Mouse (Mus musculus) gastrocnemius, adult 18-20 months (tissue): ENCODE measurements at regions not wholly inside any gene's neighbourhood (a gene's known extent, or its start where the extent isn't known, plus 50 kb on each side); places are given as distances from the start of the nearest gene placed in this dataset.

ENCODE experiments used
- DNase-seq: peaks from one replicate; pipeline ENCODE4 v3.0.0; 2021; ENCODE audit warnings: low spot score

- no peak for DNase-seq
Observed at GRCm38 (mm10) chr12:28181265-28181664, 370.9 kb downstream of the Dcdc2c start.

DNA sequence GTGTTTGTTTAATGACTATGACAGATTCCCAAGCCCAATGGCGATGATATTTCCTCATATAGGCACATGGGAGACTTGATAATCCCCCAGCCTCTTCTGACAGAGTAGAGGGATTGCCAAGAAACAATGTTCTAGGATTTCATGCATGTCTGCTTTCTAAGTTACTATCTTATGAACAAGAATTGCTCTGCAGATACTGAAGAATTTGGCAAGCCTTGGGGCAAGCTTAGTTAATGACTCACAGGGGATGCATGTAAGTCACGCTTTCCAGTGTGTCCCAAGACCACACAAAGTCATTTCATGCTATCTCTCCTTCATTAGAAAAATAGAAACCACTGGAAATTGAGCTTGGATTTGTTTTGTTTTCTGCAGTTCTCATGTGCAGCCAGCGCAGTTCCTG is 376.2 kb downstream of the Dcdc2c start:
- no peak for DNase-seq

GRCm38 (mm10) chr12:28174078-28174477 is 378.1 kb downstream of the Dcdc2c start:
- no peak for DNase-seq

- DNase-seq = no peak
Observed at GRCm38 (mm10) chr12:28158786-28159185, 393.4 kb downstream of the Dcdc2c start.

GRCm38 (mm10) chr12:28150759-28151158 is 401.4 kb downstream of the Dcdc2c start:
- DNase-seq = no peak

DNA sequence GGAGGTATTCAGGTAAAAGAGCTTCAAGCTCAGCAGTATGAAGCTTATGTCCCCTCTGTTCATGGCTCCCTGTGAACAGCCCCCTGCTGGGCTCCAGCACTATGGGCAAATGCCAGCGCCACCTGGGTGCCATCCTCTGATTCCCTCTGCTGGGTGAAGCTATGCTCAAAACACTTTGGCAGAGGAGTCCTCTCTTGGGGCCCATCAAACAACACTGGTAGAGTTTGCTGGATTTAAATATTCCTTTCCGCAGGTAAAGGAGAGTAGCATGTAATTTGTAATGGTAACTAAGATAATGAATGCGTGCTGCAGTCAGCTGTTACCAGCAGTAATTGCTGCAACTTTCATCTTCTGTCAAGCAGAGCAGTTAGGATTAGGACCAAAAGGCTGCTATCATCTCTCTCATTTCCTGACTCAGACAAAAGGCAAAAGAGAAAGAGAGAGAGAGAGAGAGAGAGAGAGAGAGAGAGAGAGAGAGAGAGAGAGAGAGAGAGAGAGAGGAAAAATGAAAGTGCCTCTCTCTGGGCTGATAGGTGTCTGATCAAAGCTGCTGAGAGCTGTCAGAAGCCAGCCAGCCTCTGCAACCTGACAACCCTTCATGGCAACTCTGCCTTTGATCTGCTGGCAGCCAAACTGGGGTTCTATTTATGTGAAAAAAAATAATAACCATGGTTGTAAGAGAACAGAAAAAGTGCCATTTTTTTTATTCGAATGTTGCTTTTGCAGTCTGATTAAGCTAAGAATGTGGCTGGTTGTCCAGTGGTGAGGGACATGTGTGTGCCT is 416.2 kb downstream of the Dcdc2c start:
- no peak for DNase-seq

DNA sequence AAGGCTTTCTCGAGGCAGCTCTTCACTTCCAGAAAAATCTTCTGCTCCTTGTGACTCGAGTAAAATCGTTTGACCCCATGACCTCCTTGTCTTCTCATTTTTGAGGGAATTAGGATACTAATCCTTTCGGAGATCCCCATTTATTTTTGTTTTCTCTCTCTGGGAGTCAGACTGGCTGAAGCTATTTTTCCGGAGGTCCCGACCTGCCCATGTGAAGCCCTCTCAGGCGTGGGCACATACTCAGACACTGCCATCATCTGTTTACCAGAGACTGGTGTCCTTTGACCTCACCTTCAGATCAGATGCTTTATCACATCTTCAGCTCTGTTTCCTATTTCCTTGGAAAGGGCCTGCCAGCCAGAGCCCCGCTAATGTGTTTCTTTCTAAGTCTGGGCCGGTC is 429.4 kb downstream of the Dcdc2c start:
- DNase-seq = no peak

GRCm38 (mm10) chr12:28120106-28120505 is 432.1 kb downstream of the Dcdc2c start:
- no peak for DNase-seq

- no peak for DNase-seq
Observed at GRCm38 (mm10) chr12:28090673-28091072, 461.5 kb downstream of the Dcdc2c start.

- no peak for DNase-seq
Observed at GRCm38 (mm10) chr12:28085460-28085859, 466.7 kb downstream of the Dcdc2c start.

- no peak for DNase-seq
Observed at GRCm38 (mm10) chr12:28076606-28077005, 475.6 kb downstream of the Dcdc2c start.

DNA sequence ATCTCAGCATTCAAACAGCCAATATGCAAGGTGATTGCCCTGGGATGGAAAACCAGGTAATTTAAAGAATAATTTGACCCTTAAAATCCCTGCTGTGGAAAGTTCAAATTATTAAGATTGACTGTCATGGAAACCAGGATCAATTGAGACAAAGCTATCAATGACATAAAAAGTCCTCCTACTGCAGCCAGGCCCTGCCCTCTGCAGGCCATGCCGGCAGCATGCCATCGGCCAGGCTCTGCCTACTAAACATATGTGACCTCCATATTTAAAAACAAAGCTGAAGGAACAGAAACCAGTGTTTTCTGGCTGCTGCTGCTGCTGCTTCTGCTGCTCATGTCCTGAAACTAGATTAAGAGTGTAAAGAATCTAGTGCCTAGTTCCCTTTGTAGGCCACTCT is 483.6 kb downstream of the Dcdc2c start:
- DNase-seq = no peak

DNA sequence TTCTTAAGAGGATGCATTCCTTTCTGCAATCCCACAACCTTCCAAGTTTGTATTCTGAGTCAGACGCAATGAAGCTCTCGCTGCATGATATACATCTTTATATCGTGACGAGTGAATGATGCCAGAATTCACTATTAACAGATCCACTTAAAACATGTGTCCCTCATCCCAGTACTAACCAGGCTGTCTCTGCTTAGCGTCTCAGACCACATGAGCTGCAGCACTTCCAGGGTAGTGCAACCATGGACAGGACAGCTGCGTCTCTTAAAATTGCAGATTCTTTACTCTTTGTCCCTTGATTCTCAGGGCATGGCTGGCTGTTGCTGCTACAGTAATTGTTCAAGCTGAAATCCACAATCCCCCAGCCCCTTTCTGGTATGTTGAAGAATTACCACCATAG is 491.9 kb downstream of the Dcdc2c start:
- no peak for DNase-seq

GRCm38 (mm10) chr12:28055518-28056280 is 496.5 kb downstream of the Dcdc2c start:
- DNase-seq = no peak

DNA sequence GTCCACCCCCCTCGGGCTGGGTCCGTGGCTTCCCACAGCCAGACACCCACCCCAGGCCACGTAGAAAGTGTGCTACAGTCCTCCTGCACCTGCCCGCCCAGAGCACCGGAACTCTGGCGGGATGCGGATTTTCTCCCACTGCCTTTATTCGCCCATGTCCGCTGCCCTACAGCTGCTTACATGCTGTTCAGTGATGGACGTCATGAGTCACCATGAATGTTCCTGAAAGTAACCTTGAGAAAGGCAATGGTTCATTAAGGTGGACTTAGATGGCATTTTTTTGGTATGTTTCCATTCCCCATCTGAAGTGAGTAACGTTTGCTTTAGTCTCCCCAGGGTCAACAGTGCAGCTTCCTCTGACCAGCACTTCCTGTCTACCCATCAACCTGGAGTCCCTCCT is 497.8 kb downstream of the Dcdc2c start:
- DNase-seq = no peak

- no peak for DNase-seq
Observed at GRCm38 (mm10) chr12:28047989-28048388, 504.2 kb downstream of the Dcdc2c start.

- no peak for DNase-seq
Observed at GRCm38 (mm10) chr12:28038161-28038911, 513.9 kb downstream of the Dcdc2c start.

GRCm38 (mm10) chr12:27999170-27999569 is 553.0 kb downstream of the Dcdc2c start:
- no peak for DNase-seq

GRCm38 (mm10) chr12:27992152-27992551 is 560.0 kb downstream of the Dcdc2c start:
- no peak for DNase-seq

- no peak for DNase-seq
Observed at GRCm38 (mm10) chr12:27984261-27984841, 567.8 kb downstream of the Dcdc2c start.

GRCm38 (mm10) chr12:27978257-27978931 is 573.8 kb downstream of the Dcdc2c start:
- DNase-seq = no peak
